Mouse (Mus musculus): ENCODE results near the gene Odf3. TPM values are rescaled to one million over a fixed set of nuclear protein-coding genes. Genes with fewer than 3 reads are reported as not detected.

The Odf3 gene
- total and polyA plus RNA-seq, 2 experiments = not detected

GRCm38 (mm10) chr7:140855181-140855580, 7.6 kb downstream of the Odf3 start:
- DNase-seq (ENCODE audit: extremely low read depth, low read depth, low spot score) = no peak
- no peaks in the 10 kb centered on the region for H3K27me3 ChIP-seq (ENCODE audit: control insufficient read depth, insufficient read depth, low read length)
- peak overlapping the region; percentile 83 for H3K4me3 ChIP-seq (ENCODE audit: insufficient read depth, low read depth, low read length)
- peaks cover 8% of the 10 kb centered on the region; the same call in 1 of the 2 replicates for H3K36me3 ChIP-seq (ENCODE audit: control insufficient read depth, insufficient read depth, low read length)
- H3K79me2 ChIP-seq (ENCODE audit: control insufficient read depth, insufficient read depth, low read length) = peaks cover 30% of the 10 kb centered on the region
- H3K9ac ChIP-seq (ENCODE audit: low read depth, low read length) = peak overlapping the region; percentile 88
- H3K4me1 ChIP-seq (ENCODE audit: control insufficient read depth, insufficient read depth, low read length) = peaks cover 51% of the 10 kb centered on the region
- H3K27ac ChIP-seq (replicated peaks; ENCODE audit: insufficient read depth, low read depth, low read length) = peak overlapping the region; percentile 87
- TF ChIP-seq POLR2A (IDR thresholded peaks at IDR 0.05; ENCODE audit: extremely low read depth, insufficient read depth, low read length) (no peak), CTCF (IDR thresholded peaks at IDR 0.05; ENCODE audit: low read depth, low read length) (no peak)
- WGBS = 44% methylated on average over 9 of the region's 9 CpGs

GRCm38 (mm10) chr7:140855860-140856784, 8.5 kb downstream of the Odf3 start, which contains the start of gene Gm45785:
TSS of gene Gm45785 (minus strand) at chr7:140856331.
- H3K27me3 ChIP-seq (ENCODE audit: control insufficient read depth, insufficient read depth, low read length) = no peaks in the 10 kb centered on the region
- H3K4me1 ChIP-seq (ENCODE audit: control insufficient read depth, insufficient read depth, low read length) = peaks cover 43% of the 10 kb centered on the region
- peak within 1 kb of the TSS; percentile 92 for H3K4me3 ChIP-seq (ENCODE audit: insufficient read depth, low read depth, low read length)
- peak within 1 kb of the TSS; percentile 97 for H3K27ac ChIP-seq (replicated peaks; ENCODE audit: insufficient read depth, low read depth, low read length)
- DNase-seq (ENCODE audit: extremely low read depth, low read depth, low spot score) = peak; percentile 98
- TF ChIP-seq POLR2A (IDR thresholded peaks at IDR 0.05; ENCODE audit: extremely low read depth, insufficient read depth, low read length) (peak; percentile 57), CTCF (IDR thresholded peaks at IDR 0.05; ENCODE audit: low read depth, low read length) (no peak)
- WGBS = under 1% methylated on average over 51 of the region's 51 CpGs
- H3K79me2 ChIP-seq (ENCODE audit: control insufficient read depth, insufficient read depth, low read length) = peaks cover 30% of the 10 kb centered on the region
- peaks cover 8% of the 10 kb centered on the region; the same call in 1 of the 2 replicates for H3K36me3 ChIP-seq (ENCODE audit: control insufficient read depth, insufficient read depth, low read length)
- peak within 1 kb of the TSS; percentile 91 for H3K9ac ChIP-seq (ENCODE audit: low read depth, low read length)

- peaks cover 8% of the 10 kb centered on the region; the same call in 1 of the 2 replicates for H3K36me3 ChIP-seq (ENCODE audit: control insufficient read depth, insufficient read depth, low read length)
- peak; percentile 80 for DNase-seq (ENCODE audit: extremely low read depth, low read depth, low spot score)
- H3K4me3 ChIP-seq (ENCODE audit: insufficient read depth, low read depth, low read length) = peak within 1 kb of the TSS; percentile 92
- peaks cover 30% of the 10 kb centered on the region for H3K79me2 ChIP-seq (ENCODE audit: control insufficient read depth, insufficient read depth, low read length)
- H3K9ac ChIP-seq (ENCODE audit: low read depth, low read length) = peak within 1 kb of the TSS; percentile 91
- WGBS = under 1% methylated on average over 50 of the region's 50 CpGs
- H3K4me1 ChIP-seq (ENCODE audit: control insufficient read depth, insufficient read depth, low read length) = peaks cover 35% of the 10 kb centered on the region
- H3K27me3 ChIP-seq (ENCODE audit: control insufficient read depth, insufficient read depth, low read length) = no peaks in the 10 kb centered on the region
- H3K27ac ChIP-seq (replicated peaks; ENCODE audit: insufficient read depth, low read depth, low read length) = peak within 1 kb of the TSS; percentile 97
- peak; percentile 66 for TF ChIP-seq POLR2A (IDR thresholded peaks at IDR 0.05; ENCODE audit: extremely low read depth, insufficient read depth, low read length)
- no peak for TF ChIP-seq CTCF (IDR thresholded peaks at IDR 0.05; ENCODE audit: low read depth, low read length)
Measured at GRCm38 (mm10) chr7:140856785-140857549, 9.4 kb downstream of the Odf3 start, which contains the start of gene Ric8a. TSS of gene Ric8a (plus strand) at chr7:140856957.

GRCm38 (mm10) chr7:140857550-140858505, 10.2 kb downstream of the Odf3 start, which contains the start of gene Bet1l:
TSS of gene Bet1l (minus strand) at chr7:140857577.
- 35% methylated on average over 40 of the region's 40 CpGs for WGBS
- Histone ChIP-seq H3K9ac (ENCODE audit: low read depth, low read length) (peak within 1 kb of the TSS; percentile 91), H3K27me3 (ENCODE audit: control insufficient read depth, insufficient read depth, low read length) (no peaks in the 10 kb centered on the region), H3K4me3 (ENCODE audit: insufficient read depth, low read depth, low read length) (peak within 1 kb of the TSS; percentile 92), H3K4me1 (ENCODE audit: control insufficient read depth, insufficient read depth, low read length) (peaks cover 27% of the 10 kb centered on the region), H3K36me3 (ENCODE audit: control insufficient read depth, insufficient read depth, low read length) (peaks cover 10% of the 10 kb centered on the region), H3K27ac (replicated peaks; ENCODE audit: insufficient read depth, low read depth, low read length) (peak within 1 kb of the TSS; percentile 97), H3K79me2 (ENCODE audit: control insufficient read depth, insufficient read depth, low read length) (peaks cover 25% of the 10 kb centered on the region)
- DNase-seq (ENCODE audit: extremely low read depth, low read depth, low spot score) = no peak
- TF ChIP-seq CTCF (IDR thresholded peaks at IDR 0.05; ENCODE audit: low read depth, low read length) = no peak
- TF ChIP-seq POLR2A (IDR thresholded peaks at IDR 0.05; ENCODE audit: extremely low read depth, insufficient read depth, low read length) = no peak

DNA sequence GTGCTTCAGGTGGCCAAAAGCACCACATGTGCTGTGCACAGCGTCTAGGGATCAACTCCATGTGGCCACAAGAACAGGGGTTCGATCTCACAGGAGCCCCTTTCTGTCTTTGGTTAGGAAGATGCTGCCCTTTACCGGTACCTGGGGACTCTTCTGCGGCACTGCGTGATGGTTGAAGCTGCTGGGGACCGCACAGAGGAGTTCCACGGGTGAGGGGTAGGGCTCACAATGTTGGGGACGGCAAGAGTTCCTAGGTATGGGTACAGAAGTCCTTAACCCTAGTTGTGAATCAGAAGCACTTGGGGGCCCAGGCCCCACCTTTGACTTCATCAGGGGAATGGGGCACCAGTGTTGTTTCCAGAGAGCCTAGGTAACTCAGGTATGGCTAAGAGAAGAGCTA, 11.1 kb downstream of the Odf3 start:
- H3K36me3 ChIP-seq (ENCODE audit: control insufficient read depth, insufficient read depth, low read length) = peaks cover 19% of the 10 kb centered on the region
- no peaks in the 10 kb centered on the region for H3K27me3 ChIP-seq (ENCODE audit: control insufficient read depth, insufficient read depth, low read length)
- no peak overlapping the region for H3K4me3 ChIP-seq (ENCODE audit: insufficient read depth, low read depth, low read length)
- H3K27ac ChIP-seq (replicated peaks; ENCODE audit: insufficient read depth, low read depth, low read length) = no peak overlapping the region
- no peak overlapping the region for H3K9ac ChIP-seq (ENCODE audit: low read depth, low read length)
- peaks cover 21% of the 10 kb centered on the region for H3K4me1 ChIP-seq (ENCODE audit: control insufficient read depth, insufficient read depth, low read length)
- 96% methylated on average over 8 of the region's 8 CpGs for WGBS
- no peak for DNase-seq (ENCODE audit: extremely low read depth, low read depth, low spot score)
- no peak for TF ChIP-seq POLR2A (IDR thresholded peaks at IDR 0.05; ENCODE audit: extremely low read depth, insufficient read depth, low read length)
- no peak for TF ChIP-seq CTCF (IDR thresholded peaks at IDR 0.05; ENCODE audit: low read depth, low read length)
- H3K79me2 ChIP-seq (ENCODE audit: control insufficient read depth, insufficient read depth, low read length) = peaks cover 21% of the 10 kb centered on the region
